Mouse (Mus musculus) CH12.LX (cell line): ENCODE results near the gene Mrps18b.

Experiments used
- CTCF ChIP-seq, 2 experiments: IDR thresholded peaks in 1 of 2; conservative IDR thresholded peaks in 1 of 2; 2 replicates each; pipeline ENCODE4 v1.5.1; 2011 to 2012; ENCODE audit warnings: low read depth in 2 of 2, low read length in 2 of 2, improper control_type of control experiment in 1 of 2, inconsistent platforms in 1 of 2, mild to moderate bottlenecking in 1 of 2, moderate library complexity in 1 of 2
- JUND ChIP-seq: conservative IDR thresholded peaks from 2 replicates; pipeline ENCODE4 v1.6.1; 2011; ENCODE audit warnings: low read depth, low read length, improper control_type of control experiment
- POLR2A ChIP-seq: IDR thresholded peaks from 2 replicates; pipeline ENCODE4 v1.6.1; 2011; ENCODE audit warnings: low read depth, mild to moderate bottlenecking, improper control_type of control experiment, low read length

- no peak for TF ChIP-seq JUND
- no peak for TF ChIP-seq CTCF (conservative IDR thresholded peaks at IDR 0.05 in 1 of 2, IDR thresholded peaks at IDR 0.05 in 1 of 2; ENCODE audit: low read depth in 2 of 2, low read length in 2 of 2)
- TF ChIP-seq POLR2A, result no peak
These were observed 32.4 kb downstream of the Mrps18b start for GRCm38 (mm10) chr17:35883777-35884176.
